Mouse (Mus musculus): ENCODE data around the gene Timm8a1. TPM values are rescaled to one million over a fixed set of nuclear protein-coding genes. Genes with fewer than 3 reads are reported as not detected.

The Timm8a1 gene
- total and polyA plus RNA-seq, 2 experiments from 2014 or later, result 13.1 to 74.5 TPM

DNA sequence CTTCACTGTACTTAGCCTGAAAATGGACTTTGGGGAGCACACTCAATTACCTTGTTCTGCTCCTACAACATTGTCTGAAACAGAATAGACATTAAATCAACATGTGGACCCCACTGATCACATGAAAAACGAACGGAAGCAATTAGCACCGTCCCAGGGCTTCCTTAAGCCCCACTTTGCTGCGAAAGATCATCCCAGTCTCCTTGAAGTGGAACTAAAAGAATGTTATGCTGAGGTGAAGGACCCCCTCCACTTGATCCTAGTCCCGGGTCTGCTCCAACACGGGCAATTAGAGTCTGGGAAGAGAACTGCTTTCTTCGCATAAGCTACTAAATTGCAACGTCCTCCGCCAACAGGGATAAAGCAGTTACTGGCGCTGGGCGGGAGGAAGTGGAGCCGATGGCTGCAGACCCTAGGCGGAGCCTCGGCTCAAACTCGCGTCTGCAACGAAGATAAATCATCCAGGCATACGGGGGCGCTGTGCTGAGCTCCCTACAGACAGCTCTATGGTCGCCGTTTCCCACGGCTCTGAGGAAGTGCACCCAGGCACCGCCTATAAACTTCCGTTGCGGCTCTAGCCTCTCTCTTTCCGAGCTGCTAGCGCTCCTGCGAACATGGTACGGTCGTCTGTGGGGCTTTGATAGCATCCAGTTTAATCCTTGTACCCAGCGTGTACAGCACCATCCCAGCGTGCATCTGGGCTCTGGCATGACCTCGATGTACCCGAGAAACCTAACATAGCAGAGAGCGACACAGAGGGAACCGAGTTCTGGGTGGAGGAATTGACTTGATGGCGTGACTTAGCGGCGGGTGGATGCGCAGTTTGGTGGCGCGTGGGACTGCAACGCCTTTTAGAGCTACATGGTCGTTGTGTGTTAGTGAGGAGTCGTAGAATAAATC is 43.7 kb upstream of the Timm8a1 start, which contains the start of gene Rpl36a:
TSS of gene Rpl36a (plus strand) at position 552 of the 900 bp plus-strand sequence.
- no peaks in the 10 kb centered on the region for H3K9me3 ChIP-seq (replicated peaks; ENCODE audit: control insufficient read depth, low read length)
- peak within 1 kb of the TSS; percentile 45 for H3K4me3 ChIP-seq (ENCODE audit: low read depth, low read length)
- no peaks in the 10 kb centered on the region for H3K36me3 ChIP-seq (replicated peaks; ENCODE audit: control insufficient read depth, insufficient read depth, low read length)
- WGBS, result 16% methylated on average over 45 of the region's 45 CpGs
- no peaks in the 10 kb centered on the region for H3K27me3 ChIP-seq (ENCODE audit: control insufficient read depth, insufficient read depth, low read length)
- peak within 1 kb of the TSS; percentile 83 for H3K27ac ChIP-seq (ENCODE audit: low read depth)
- H3K4me1 ChIP-seq (ENCODE audit: control insufficient read depth, insufficient read depth), result no peaks in the 10 kb centered on the region
- H3K4me2 ChIP-seq (ENCODE audit: low read depth, low read length), result peak within 1 kb of the TSS; percentile 66
- DNase-seq (ENCODE audit: low spot score) (peak; percentile 86), ATAC-seq (ENCODE audit: insufficient read depth, low read depth) (peak; percentile 98)
- H3K9ac ChIP-seq (replicated peaks; ENCODE audit: low read depth, low read length), result peak within 1 kb of the TSS; percentile 73
- 0 out of 2 replicates have a peak, but pooled peaks have one; percentile 68 for TF ChIP-seq EP300 (IDR thresholded peaks at IDR 0.05; ENCODE audit: low read depth)
- peak; percentile 68 for TF ChIP-seq CTCF (IDR thresholded peaks at IDR 0.05; ENCODE audit: low read depth)

GRCm38 (mm10) chrX:134582888-134583669 is 41.4 kb upstream of the Timm8a1 start, which contains the start of gene Btk:
Gene Btk, minus strand, starts transcription at chrX:134583570.
- TF ChIP-seq EP300 (IDR thresholded peaks at IDR 0.05; ENCODE audit: low read depth), result no peak
- no peak for TF ChIP-seq CTCF (IDR thresholded peaks at IDR 0.05; ENCODE audit: low read depth)
- ATAC-seq (ENCODE audit: insufficient read depth, low read depth) (no peak), DNase-seq (ENCODE audit: low spot score) (no peak)
- Histone ChIP-seq H3K27ac (ENCODE audit: low read depth) (no peak within 1 kb of the TSS), H3K4me2 (ENCODE audit: low read depth, low read length) (no peak within 1 kb of the TSS), H3K36me3 (replicated peaks; ENCODE audit: control insufficient read depth, insufficient read depth, low read length) (no peaks in the 10 kb centered on the region), H3K9ac (replicated peaks; ENCODE audit: low read depth, low read length) (no peak within 1 kb of the TSS), H3K4me3 (ENCODE audit: low read depth, low read length) (no peak within 1 kb of the TSS), H3K9me3 (replicated peaks; ENCODE audit: control insufficient read depth, low read length) (no peaks in the 10 kb centered on the region), H3K4me1 (ENCODE audit: control insufficient read depth, insufficient read depth) (no peaks in the 10 kb centered on the region), H3K27me3 (ENCODE audit: control insufficient read depth, insufficient read depth, low read length) (no peaks in the 10 kb centered on the region)
- 73% methylated on average over 11 of the region's 11 CpGs for WGBS

GRCm38 (mm10) chrX:134582270-134582669 is 40.6 kb upstream of the Timm8a1 start:
- Histone ChIP-seq H3K9ac (replicated peaks; ENCODE audit: low read depth, low read length) (no peak overlapping the region), H3K4me2 (ENCODE audit: low read depth, low read length) (no peak overlapping the region), H3K36me3 (replicated peaks; ENCODE audit: control insufficient read depth, insufficient read depth, low read length) (no peaks in the 10 kb centered on the region), H3K27me3 (ENCODE audit: control insufficient read depth, insufficient read depth, low read length) (no peaks in the 10 kb centered on the region), H3K4me1 (ENCODE audit: control insufficient read depth, insufficient read depth) (no peaks in the 10 kb centered on the region), H3K4me3 (ENCODE audit: low read depth, low read length) (no peak overlapping the region), H3K27ac (ENCODE audit: low read depth) (no peak overlapping the region), H3K9me3 (replicated peaks; ENCODE audit: control insufficient read depth, low read length) (no peaks in the 10 kb centered on the region)
- WGBS, result 75% methylated on average over 11 of the region's 11 CpGs
- no peak for DNase-seq (ENCODE audit: low spot score)
- TF ChIP-seq EP300 (IDR thresholded peaks at IDR 0.05; ENCODE audit: low read depth), result no peak
- no peak for ATAC-seq (ENCODE audit: insufficient read depth, low read depth)

DNA sequence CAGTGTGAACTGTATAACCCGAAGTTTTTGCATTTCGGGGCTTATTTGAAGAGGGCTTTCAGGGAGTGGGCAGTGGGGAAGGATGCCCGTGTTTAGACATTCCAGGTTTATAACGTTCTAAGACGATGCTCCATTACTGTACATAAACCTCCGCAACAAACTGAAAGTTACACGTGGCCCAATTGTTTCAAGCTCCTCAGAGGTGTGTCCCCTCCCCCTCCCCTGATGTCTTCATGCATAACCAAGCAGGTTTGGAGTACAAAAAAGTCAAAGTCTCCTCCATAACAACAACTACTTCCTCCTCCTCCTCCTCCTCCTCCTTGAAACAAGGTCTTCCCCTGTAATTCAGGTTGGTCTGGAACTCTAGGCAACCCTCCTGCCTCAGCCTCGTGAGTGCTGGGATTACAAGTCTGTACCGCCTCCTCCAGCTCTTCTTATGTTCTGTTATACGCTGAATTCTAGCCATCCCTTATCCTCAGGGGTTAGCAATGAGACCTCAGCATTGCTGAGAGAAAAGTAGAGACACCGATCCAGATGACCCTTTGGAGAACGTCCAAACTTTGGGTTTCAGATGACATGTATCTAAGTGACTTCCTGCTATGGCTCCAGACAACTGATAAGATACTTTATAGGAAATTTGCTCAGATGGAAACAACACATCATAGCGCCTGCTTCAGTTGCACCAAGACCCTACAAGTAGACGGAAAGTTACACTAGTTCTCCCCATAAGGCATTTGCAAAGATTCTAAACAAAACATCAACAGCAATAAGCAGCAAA is 39.1 kb upstream of the Timm8a1 start:
- Histone ChIP-seq H3K4me1 (ENCODE audit: control insufficient read depth, insufficient read depth) (no peaks in the 10 kb centered on the region), H3K27ac (ENCODE audit: low read depth) (no peak overlapping the region), H3K4me3 (ENCODE audit: low read depth, low read length) (no peak overlapping the region), H3K9me3 (replicated peaks; ENCODE audit: control insufficient read depth, low read length) (no peaks in the 10 kb centered on the region), H3K4me2 (ENCODE audit: low read depth, low read length) (no peak overlapping the region), H3K36me3 (replicated peaks; ENCODE audit: control insufficient read depth, insufficient read depth, low read length) (no peaks in the 10 kb centered on the region), H3K27me3 (ENCODE audit: control insufficient read depth, insufficient read depth, low read length) (no peaks in the 10 kb centered on the region), H3K9ac (replicated peaks; ENCODE audit: low read depth, low read length) (no peak overlapping the region)
- DNase-seq (ENCODE audit: low spot score) (no peak), ATAC-seq (ENCODE audit: insufficient read depth, low read depth) (no peak)
- TF ChIP-seq EP300 (IDR thresholded peaks at IDR 0.05; ENCODE audit: low read depth) (no peak), CTCF (IDR thresholded peaks at IDR 0.05; ENCODE audit: low read depth) (no peak)
- 71% methylated on average over 14 of the region's 14 CpGs for WGBS

DNA sequence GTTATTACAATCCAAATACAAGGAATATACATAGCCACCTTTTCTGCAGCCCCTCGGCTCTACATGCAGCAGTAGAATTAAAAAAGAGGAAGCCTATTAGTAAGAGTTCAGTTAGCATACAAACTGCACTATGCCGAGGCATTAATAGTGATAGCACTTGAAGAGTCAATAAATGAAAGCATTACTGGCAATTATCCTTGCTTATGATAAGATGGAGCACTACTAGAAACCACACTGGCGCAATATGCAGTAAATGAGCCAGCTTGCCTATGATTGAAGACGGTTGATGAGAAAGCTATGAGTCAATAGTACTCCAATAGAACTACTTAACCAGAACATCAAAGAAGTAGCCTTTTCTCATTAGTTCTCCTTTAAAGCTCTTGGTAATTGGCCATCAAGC is 36.2 kb upstream of the Timm8a1 start:
- TF ChIP-seq EP300 (IDR thresholded peaks at IDR 0.05; ENCODE audit: low read depth) (no peak), CTCF (IDR thresholded peaks at IDR 0.05; ENCODE audit: low read depth) (no peak)

More for the DNA sequence above, 36.2 kb upstream of the Timm8a1 start:
- no peak for ATAC-seq (ENCODE audit: insufficient read depth, low read depth)
- Histone ChIP-seq H3K27me3 (ENCODE audit: control insufficient read depth, insufficient read depth, low read length) (no peaks in the 10 kb centered on the region), H3K4me1 (ENCODE audit: control insufficient read depth, insufficient read depth) (no peaks in the 10 kb centered on the region), H3K36me3 (replicated peaks; ENCODE audit: control insufficient read depth, insufficient read depth, low read length) (no peaks in the 10 kb centered on the region), H3K9ac (replicated peaks; ENCODE audit: low read depth, low read length) (no peak overlapping the region), H3K4me2 (ENCODE audit: low read depth, low read length) (no peak overlapping the region), H3K9me3 (replicated peaks; ENCODE audit: control insufficient read depth, low read length) (no peaks in the 10 kb centered on the region), H3K4me3 (ENCODE audit: low read depth, low read length) (no peak overlapping the region), H3K27ac (ENCODE audit: low read depth) (no peak overlapping the region)
- DNase-seq (ENCODE audit: low spot score), result no peak
- 77% methylated on average over 4 of the region's 4 CpGs for WGBS
